ENCODE assay signal across 13 mouse cellular contexts in the genomic region with DNA sequence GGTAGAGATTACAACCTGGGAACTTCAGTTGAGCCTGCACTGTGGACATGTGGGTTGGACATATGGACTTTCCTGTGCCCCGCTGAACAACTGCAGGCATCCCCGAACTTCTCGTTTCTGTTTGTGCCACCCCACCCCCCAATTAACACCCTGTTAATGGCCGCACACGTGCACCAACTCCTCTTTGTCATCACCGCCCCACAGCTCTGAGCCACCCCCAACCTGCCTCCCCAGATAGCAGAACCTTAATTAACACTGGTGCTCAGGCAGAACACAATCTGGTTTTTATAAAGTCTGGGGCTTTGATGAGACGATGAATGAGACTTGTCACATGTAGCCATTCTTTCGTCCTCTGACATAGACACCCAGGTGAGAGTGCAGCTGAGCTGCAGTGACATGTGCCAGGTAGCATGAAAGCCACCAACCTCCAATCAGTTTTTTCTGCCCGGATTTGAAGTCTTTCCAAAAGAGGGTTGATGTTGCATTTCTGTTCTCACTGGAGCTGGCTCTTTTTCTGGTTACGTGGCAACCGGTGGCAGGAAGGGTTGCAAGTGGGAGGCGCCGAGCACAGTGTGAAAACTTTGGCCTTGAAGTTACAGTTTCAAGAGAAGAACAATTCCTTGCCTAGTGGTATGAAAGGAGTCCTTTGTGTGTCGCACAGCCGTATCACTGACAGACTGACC.
DNase-seq lines count a peak whose midpoint lies in the region; ATAC-seq lines count a peak whose summit lies in the region.
"Had no signal": no experiment of that assay in that cellular context is flagged by ENCODE, and none has a peak within 500 bp of the region (broad histone marks: within the 10 kb centered on the region; RNA-seq: fewer than 3 reads in every experiment).

No protein-coding gene starts in this region.

- H3K4me2 ChIP-seq in midbrain, embryonic 12.5 days (replicated peaks) = no peak overlapping the region
- H3K4me2 ChIP-seq in midbrain, embryonic 11.5 days = no peak overlapping the region
- H3K4me2 ChIP-seq: heart, embryonic 15.5 days had no signal

- peaks cover 7% of the 10 kb centered on the region for H3K27me3 ChIP-seq in midbrain, embryonic 12.5 days
- H3K27me3 ChIP-seq in midbrain, embryonic 11.5 days (ENCODE audit: control insufficient read depth, insufficient read depth, low read length) = no peaks in the 10 kb centered on the region

- H3K4me3 ChIP-seq in midbrain, embryonic 12.5 days = no peak overlapping the region
- no peak overlapping the region for H3K4me3 ChIP-seq in midbrain, embryonic 11.5 days (ENCODE audit: low read depth, low read length)
- H3K4me3 ChIP-seq: erythroblast, embryonic 14.5 days; heart, embryonic 15.5 days had no signal

- ATAC-seq in midbrain, embryonic 12.5 days (ENCODE audit: low FRiP score, low read depth) = peak; percentile 41; the same call in 1 of the 2 replicates
- no peak for ATAC-seq in midbrain, embryonic 11.5 days (ENCODE audit: low FRiP score)
- no peak for ATAC-seq in monocyte, adult 5-6 weeks (replicated peaks; ENCODE audit: insufficient number of reproducible peaks, low FRiP score, low TSS enrichment, poor library complexity, severe bottlenecking)
- ATAC-seq: liver, postnatal 0 days had no signal

- WGBS in midbrain, embryonic 12.5 days = 59% methylated on average over 15 of the region's 15 CpGs
- WGBS in midbrain, embryonic 11.5 days = 63% methylated on average over 15 of the region's 15 CpGs

- H3K9ac ChIP-seq in midbrain, embryonic 12.5 days (replicated peaks) = no peak overlapping the region
- H3K9ac ChIP-seq in midbrain, embryonic 11.5 days (ENCODE audit: low read length) = no peak overlapping the region
- H3K9ac ChIP-seq: heart, embryonic 15.5 days; liver, postnatal 0 days had no signal

- no peaks in the 10 kb centered on the region for H3K36me3 ChIP-seq in midbrain, embryonic 12.5 days
- H3K36me3 ChIP-seq in midbrain, embryonic 11.5 days (ENCODE audit: control insufficient read depth, insufficient read depth, low read length) = no peaks in the 10 kb centered on the region
- H3K36me3 ChIP-seq: heart, embryonic 15.5 days had no signal

- H3K4me1 ChIP-seq in midbrain, embryonic 12.5 days = peaks cover 15% of the 10 kb centered on the region
- peaks cover 8% of the 10 kb centered on the region; the same call in 1 of the 2 replicates for H3K4me1 ChIP-seq in midbrain, embryonic 11.5 days (ENCODE audit: control insufficient read depth, insufficient read depth, low read length)
- H3K4me1 ChIP-seq: heart, embryonic 15.5 days had no signal

- H3K9me3 ChIP-seq in midbrain, embryonic 12.5 days = no peaks in the 10 kb centered on the region
- H3K9me3 ChIP-seq in midbrain, embryonic 11.5 days (ENCODE audit: control insufficient read depth, low read length) = no peaks in the 10 kb centered on the region
- H3K9me3 ChIP-seq: heart, embryonic 15.5 days had no signal

- H3K27ac ChIP-seq in midbrain, embryonic 12.5 days (replicated peaks) = no peak overlapping the region; the same call in 1 of the 2 replicates
- H3K27ac ChIP-seq in midbrain, embryonic 11.5 days (ENCODE audit: low read depth, low read length) = no peak overlapping the region
- H3K27ac ChIP-seq: heart, embryonic 15.5 days had no signal

- no peak for DNase-seq in midbrain, embryonic 11.5 days (ENCODE audit: low spot score, missing footprints)
- DNase-seq in forelimb bud, embryonic 11.5 days (ENCODE audit: low read depth, low spot score) = peak; percentile 39
- DNase-seq in layer of hippocampus, postnatal 10 days (ENCODE audit: low spot score in 2 of 2) = peak; percentile 31 to 32
- peak; percentile 19 to 22 for DNase-seq in right cerebral cortex, postnatal 36 days (ENCODE audit: low spot score in 2 of 2)
- no peak for DNase-seq in retina, postnatal 1 day
- DNase-seq in urinary bladder, postnatal 36 days (ENCODE audit: low spot score in 2 of 2) = no peak
- DNase-seq: cerebellum, adult 9-10 months; kidney, postnatal 36 days; liver, postnatal 0 days had no signal

Comparison
In these comparisons a context has a peak if more than half of its experiments do, and no peak if none do; other contexts are left out.
1. DNase-seq: peak in forelimb bud, embryonic 11.5 days (single experiment), layer of hippocampus, postnatal 10 days (2 of 2) and right cerebral cortex, postnatal 36 days (2 of 2); none in midbrain, embryonic 11.5 days (single experiment), retina, postnatal 1 day (single experiment) and urinary bladder, postnatal 36 days (0 of 2).